Mouse (Mus musculus) kidney, postnatal 0 days (tissue): ENCODE results near the gene Prkg1. TPM values are rescaled to one million over a fixed set of nuclear protein-coding genes. Genes with fewer than 3 reads are reported as not detected.

ENCODE experiments used
- ATAC-seq: fragments of 200-750 bp; cut with Nextera tagmentation; replicated peaks from 2 replicates; pipeline ENCODE4 v1.8.0; 2017; ENCODE audit warnings: low read depth, moderate number of reproducible peaks, moderate TSS enrichment, moderate library complexity; ENCODE audit not compliant: low FRiP score
- DNase-seq: peaks from one replicate; pipeline ENCODE4 v3.0.0-alpha.2; 2016; ENCODE audit warnings: low spot score
- H3K27ac ChIP-seq: fragments of 300-500 bp; sonication (generic); 2 replicates; pipeline ENCODE4 v1.5.1; 2014; ENCODE audit warnings: mild to moderate bottlenecking
- H3K27me3 ChIP-seq: fragments of 300-500 bp; sonication (generic); 2 replicates; pipeline ENCODE4 v1.6.1; 2014; ENCODE audit warnings: low read length, mixed read lengths; ENCODE audit not compliant: insufficient read depth
- H3K36me3 ChIP-seq: fragments of 300-500 bp; sonication (generic); 2 replicates; pipeline ENCODE4 v1.6.1; 2014; ENCODE audit warnings: low read length, mixed read lengths; ENCODE audit not compliant: insufficient read depth
- H3K4me1 ChIP-seq: fragments of 300-500 bp; sonication (generic); replicated peaks from 2 replicates; pipeline ENCODE4 v1.6.1; 2014; ENCODE audit warnings: antibody characterized with exemption, low read length, mixed read lengths; ENCODE audit not compliant: insufficient read depth
- H3K4me2 ChIP-seq: fragments of 300-500 bp; sonication (generic); 2 replicates; pipeline ENCODE4 v1.6.1; 2014; ENCODE audit warnings: mild to moderate bottlenecking, low read length, moderate library complexity, mixed read lengths
- H3K4me3 ChIP-seq: fragments of 300-500 bp; sonication (generic); replicated peaks from 2 replicates; pipeline ENCODE4 v1.5.1; 2014; ENCODE audit warnings: low read depth, low read length
- H3K9ac ChIP-seq: fragments of 300-500 bp; sonication (generic); 2 replicates; pipeline ENCODE4 v1.6.1; 2014; ENCODE audit warnings: low read depth, low read length
- H3K9me3 ChIP-seq: fragments of 300-500 bp; sonication (generic); replicated peaks from 2 replicates; pipeline ENCODE4 v1.6.1; 2016; ENCODE audit warnings: low read length, inconsistent platforms, mixed read lengths
- CTCF ChIP-seq: IDR thresholded peaks from 2 replicates; pipeline ENCODE4 v1.5.1; 2016; ENCODE audit warnings: antibody characterized with exemption, low read depth, mild to moderate bottlenecking, moderate library complexity
- WGBS: fragments of 180-500 bp; shearing (Covaris S2); extraction: QIAGEN DNeasy Blood & Tissue Kit; methylation state at CpG from one replicate; pipeline ENCODE4 v1.1.7; 2014; 5-methylcytosine and 5-hydroxymethylcytosine counted together
- polyA plus RNA-seq: library from polyadenylated mRNA; unstranded; fragments of >200 nt; fragmentation: Nextera tagmentation; extraction: Ambion mirVana; gene quantifications from 2 replicates; pipeline ENCODE4 v1.2.1, GENCODE M21; 2015

Prkg1 gene
- polyA plus RNA-seq, 1 experiment from 2014 or later, result 2.3 TPM

DNA sequence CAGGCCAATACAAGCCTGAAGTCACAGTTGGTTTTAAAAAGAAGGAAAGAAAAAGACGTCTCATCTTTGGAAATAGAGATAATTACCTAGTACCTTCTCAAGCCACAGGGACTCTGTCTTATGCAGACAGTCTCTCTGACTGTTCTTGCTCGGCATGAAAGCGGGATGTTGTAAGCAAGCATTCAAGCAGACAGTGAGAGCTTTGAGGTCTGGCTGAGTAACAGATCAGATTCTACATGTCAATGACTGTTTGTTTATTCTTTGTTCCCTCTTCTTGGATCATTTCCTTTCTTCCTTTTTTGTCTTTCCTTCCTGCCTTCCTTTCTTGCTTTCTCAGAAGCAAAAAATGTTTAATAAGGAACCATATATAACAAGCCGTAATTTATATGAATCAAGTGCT is 148.7 kb downstream of the Prkg1 start:
- Histone ChIP-seq H3K27me3 (no peaks in the 10 kb centered on the region), H3K4me1 (no peaks in the 10 kb centered on the region), H3K9ac (no peak overlapping the region), H3K36me3 (no peaks in the 10 kb centered on the region), H3K4me3 (no peak overlapping the region), H3K4me2 (no peak overlapping the region), H3K27ac (no peak overlapping the region), H3K9me3 (no peaks in the 10 kb centered on the region)
- no peak for TF ChIP-seq CTCF
- DNase-seq, result no peak
- WGBS, result 55% methylated on average over 4 of the region's 4 CpGs
- ATAC-seq, result no peak

DNA sequence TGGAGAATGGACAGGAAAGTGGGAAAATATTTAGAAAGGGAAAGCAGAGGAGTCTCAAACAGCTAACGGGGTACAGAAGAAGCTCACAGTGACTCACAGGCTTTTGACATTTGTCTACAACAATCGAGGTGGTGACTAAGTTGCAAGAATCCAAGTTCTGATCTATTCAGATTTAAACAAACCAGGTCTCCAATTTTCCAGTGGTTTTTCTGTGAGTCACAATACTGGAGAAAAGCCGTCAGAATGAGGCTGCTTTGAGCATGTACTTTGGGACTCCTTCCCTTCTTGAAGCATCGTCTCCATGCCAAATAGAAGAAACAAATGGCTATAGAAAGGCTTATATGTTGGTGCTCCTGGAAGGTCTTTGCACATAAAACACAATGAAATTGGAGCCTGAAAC is 151.7 kb downstream of the Prkg1 start:
- 86% methylated on average over 4 of the region's 4 CpGs for WGBS
- Histone ChIP-seq H3K36me3 (no peaks in the 10 kb centered on the region), H3K4me3 (no peak overlapping the region), H3K4me2 (no peak overlapping the region), H3K4me1 (no peaks in the 10 kb centered on the region), H3K27ac (no peak overlapping the region), H3K9ac (no peak overlapping the region), H3K9me3 (no peaks in the 10 kb centered on the region), H3K27me3 (no peaks in the 10 kb centered on the region)
- ATAC-seq (no peak), DNase-seq (no peak)
- no peak for TF ChIP-seq CTCF

DNA sequence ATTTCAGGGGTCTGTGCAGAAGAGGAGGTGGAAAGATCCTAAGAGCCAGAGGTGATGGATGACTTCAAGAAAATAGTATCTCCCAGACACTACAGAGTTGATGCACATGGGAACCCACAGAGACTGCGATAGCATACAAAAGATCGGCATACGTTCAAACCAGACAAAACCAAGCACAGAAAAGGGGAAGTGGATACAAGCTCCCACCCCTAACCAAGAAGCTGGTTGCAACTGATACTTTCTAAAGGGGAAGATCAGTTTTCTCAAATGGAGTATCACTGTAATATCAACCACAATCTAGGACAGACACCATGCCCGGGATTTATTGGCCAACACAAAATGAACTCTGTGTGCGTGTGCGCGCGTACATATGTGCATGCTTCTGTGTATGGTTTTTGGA is 162.3 kb downstream of the Prkg1 start:
- Histone ChIP-seq H3K4me1 (no peaks in the 10 kb centered on the region), H3K27ac (no peak overlapping the region), H3K4me3 (no peak overlapping the region), H3K27me3 (no peaks in the 10 kb centered on the region), H3K9ac (no peak overlapping the region), H3K9me3 (no peaks in the 10 kb centered on the region), H3K4me2 (no peak overlapping the region), H3K36me3 (no peaks in the 10 kb centered on the region)
- 95% methylated on average over 8 of the region's 8 CpGs for WGBS
- DNase-seq (no peak), ATAC-seq (no peak)
- TF ChIP-seq CTCF, result no peak

DNA sequence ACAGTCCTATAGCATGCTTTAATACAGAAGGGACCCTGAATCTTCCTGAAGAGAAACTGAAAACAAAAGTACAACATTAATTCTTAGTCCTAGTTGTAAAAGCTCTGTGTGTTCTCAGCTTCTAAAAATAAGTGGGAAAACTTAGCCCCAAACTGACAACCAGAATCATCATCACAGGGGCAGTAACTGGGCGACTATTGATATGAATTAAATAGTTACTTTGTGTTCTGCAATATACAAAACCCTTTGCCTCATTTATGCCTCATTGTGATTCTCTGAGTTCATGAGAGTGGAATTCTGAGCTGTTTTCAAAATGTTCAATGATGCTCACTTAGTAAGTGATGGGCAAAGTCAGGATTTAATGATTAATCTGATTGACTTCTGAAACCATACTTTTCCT is 170.8 kb downstream of the Prkg1 start:
- H3K27me3 ChIP-seq, result no peaks in the 10 kb centered on the region
- H3K4me2 ChIP-seq, result no peak overlapping the region
- H3K4me1 ChIP-seq, result no peaks in the 10 kb centered on the region
- no peak overlapping the region for H3K9ac ChIP-seq
- DNase-seq (no peak), ATAC-seq (no peak)
- WGBS, result 72% methylated on average over 1 of the region's 1 CpGs
- no peaks in the 10 kb centered on the region for H3K36me3 ChIP-seq
- H3K4me3 ChIP-seq, result no peak overlapping the region
- no peaks in the 10 kb centered on the region for H3K9me3 ChIP-seq
- no peak for TF ChIP-seq CTCF
- no peak overlapping the region for H3K27ac ChIP-seq

DNA sequence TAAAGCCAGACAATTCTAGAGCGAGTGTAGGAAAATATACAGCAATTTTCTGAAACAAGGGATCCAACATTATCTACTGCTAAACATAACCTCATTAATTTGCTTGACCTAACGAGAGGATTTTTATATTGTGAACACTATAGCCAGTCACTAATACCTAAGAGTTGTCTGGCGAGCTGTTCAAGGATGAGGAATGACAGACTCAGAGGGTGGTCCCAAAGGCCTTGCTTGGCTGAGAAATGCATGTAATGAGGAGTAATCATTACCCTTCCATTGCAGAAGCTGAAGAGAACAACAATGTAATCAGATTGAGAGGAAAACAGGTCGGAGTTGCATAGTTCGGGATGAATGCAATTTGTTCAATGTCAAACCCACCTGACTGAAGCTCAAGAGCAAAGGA is 174.1 kb downstream of the Prkg1 start:
- no peak for DNase-seq
- Histone ChIP-seq H3K9me3 (no peaks in the 10 kb centered on the region), H3K36me3 (no peaks in the 10 kb centered on the region), H3K27me3 (no peaks in the 10 kb centered on the region), H3K4me3 (no peak overlapping the region), H3K27ac (no peak overlapping the region), H3K4me1 (no peaks in the 10 kb centered on the region), H3K4me2 (no peak overlapping the region), H3K9ac (no peak overlapping the region)
- TF ChIP-seq CTCF, result no peak
- WGBS, result 90% methylated on average over 5 of the region's 5 CpGs
- ATAC-seq, result no peak

- Histone ChIP-seq H3K36me3 (no peaks in the 10 kb centered on the region), H3K4me3 (no peak overlapping the region), H3K9me3 (no peaks in the 10 kb centered on the region), H3K27me3 (no peaks in the 10 kb centered on the region), H3K9ac (no peak overlapping the region), H3K27ac (no peak overlapping the region), H3K4me2 (no peak overlapping the region), H3K4me1 (no peaks in the 10 kb centered on the region)
- 77% methylated on average over 4 of the region's 4 CpGs for WGBS
- ATAC-seq, result no peak
- TF ChIP-seq CTCF, result no peak
- DNase-seq, result no peak
These were observed 187.7 kb downstream of the Prkg1 start for GRCm38 (mm10) chr19:31577092-31577491.

- 90% methylated on average over 4 of the region's 4 CpGs for WGBS
- Histone ChIP-seq H3K27ac (no peak overlapping the region), H3K9me3 (no peaks in the 10 kb centered on the region)
These were observed 200.5 kb downstream of the Prkg1 start for GRCm38 (mm10) chr19:31564329-31564728.

More at GRCm38 (mm10) chr19:31564329-31564728, 200.5 kb downstream of the Prkg1 start:
- Histone ChIP-seq H3K27me3 (no peaks in the 10 kb centered on the region), H3K4me1 (no peaks in the 10 kb centered on the region), H3K9ac (no peak overlapping the region), H3K4me2 (no peak overlapping the region), H3K4me3 (no peak overlapping the region), H3K36me3 (no peaks in the 10 kb centered on the region)
- no peak for TF ChIP-seq CTCF
- no peak for DNase-seq
- ATAC-seq, result no peak
